15 mouse cellular contexts compared by ENCODE assay signal in genomic region chr5:85571381-85571780, GRCm38 (mm10).
A peak's percentile ranks its signal among the peaks of the same experiment; 100 is the strongest.
DNase-seq lines count a peak whose midpoint lies in the region; ATAC-seq and TF ChIP-seq lines count a peak whose summit lies in the region.
"Had no signal": no experiment of that assay in that cellular context is flagged by ENCODE, and none has a peak within 500 bp of the region (broad histone marks: within the 10 kb centered on the region; RNA-seq: fewer than 3 reads in every experiment).

No protein-coding gene starts in this region.

- H3K9me3 ChIP-seq in forebrain, postnatal 0 days (ENCODE audit: low read length): no peaks in the 10 kb centered on the region
- H3K9me3 ChIP-seq: embryonic facial prominence, embryonic 15.5 days; limb, embryonic 12.5 days; lung, embryonic 15.5 days had no signal

- peak overlapping the region; percentile 57 for H3K27ac ChIP-seq in forebrain, postnatal 0 days (ENCODE audit: low read depth, low read length)
- H3K27ac ChIP-seq: embryonic facial prominence, embryonic 15.5 days; kidney, postnatal 0 days; limb, embryonic 12.5 days had no signal

- no peaks in the 10 kb centered on the region for H3K27me3 ChIP-seq in forebrain, postnatal 0 days (ENCODE audit: insufficient read depth, low read length)
- H3K27me3 ChIP-seq: CH12.LX; embryonic facial prominence, embryonic 15.5 days; limb, embryonic 12.5 days; lung, embryonic 15.5 days had no signal

- H3K36me3 ChIP-seq in forebrain, postnatal 0 days (ENCODE audit: insufficient read depth): no peaks in the 10 kb centered on the region
- H3K36me3 ChIP-seq: embryonic facial prominence, embryonic 15.5 days; limb, embryonic 12.5 days; lung, embryonic 15.5 days had no signal

- ATAC-seq in forebrain, postnatal 0 days: peak; percentile 76
- no peak for ATAC-seq in frontal cortex, adult (ENCODE audit: low TSS enrichment)

- intact Hi-C loops in left cerebral cortex, postnatal 25 days (cut with DNase I): no loop called here

- no peak overlapping the region for H3K9ac ChIP-seq in forebrain, postnatal 0 days
- H3K9ac ChIP-seq: embryonic facial prominence, embryonic 15.5 days; limb, embryonic 12.5 days; lung, embryonic 15.5 days had no signal

- H3K4me3 ChIP-seq in forebrain, postnatal 0 days (ENCODE audit: low read depth, low read length): no peak overlapping the region
- H3K4me3 ChIP-seq: embryonic facial prominence, embryonic 15.5 days; limb, embryonic 12.5 days; lung, embryonic 15.5 days had no signal

- DNase-seq in left cerebral cortex, postnatal 25 days (ENCODE audit: low spot score in 2 of 2): peak; percentile 5
- no peak for DNase-seq in left cerebral cortex, adult 18-20 months (ENCODE audit: low spot score in 2 of 2)
- peak; percentile 73 for DNase-seq in Muller cell, postnatal 12 days (ENCODE audit: inconsistent ontology term)
- DNase-seq in cerebellum, adult 11 months: peak; percentile 32
- DNase-seq in forebrain, postnatal 0 days: peak; percentile 62
- no peak for DNase-seq in adrenal gland, postnatal 25 days
- DNase-seq in ovary, postnatal 10 days (ENCODE audit: low spot score): no peak
- DNase-seq: gastrocnemius, postnatal 10 days; heart, postnatal 10 days had no signal

- 26% methylated on average over 3 of the region's 3 CpGs for WGBS in forebrain, postnatal 0 days

- TF ChIP-seq CTCF in forebrain, postnatal 0 days (IDR thresholded peaks at IDR 0.05; ENCODE audit: low read depth): no peak

- peaks cover 6% of the 10 kb centered on the region for H3K4me1 ChIP-seq in forebrain, postnatal 0 days (ENCODE audit: insufficient read depth)
- H3K4me1 ChIP-seq: embryonic facial prominence, embryonic 15.5 days; limb, embryonic 12.5 days; lung, embryonic 15.5 days had no signal

- H3K4me2 ChIP-seq in forebrain, postnatal 0 days (ENCODE audit: low read depth): peak overlapping the region; percentile 21
- H3K4me2 ChIP-seq: embryonic facial prominence, embryonic 15.5 days; limb, embryonic 12.5 days; lung, embryonic 15.5 days had no signal

Comparison
In these comparisons a context has a peak if more than half of its experiments do, and no peak if none do; other contexts are left out.
1. DNase-seq: peak in left cerebral cortex, postnatal 25 days (2 of 2), Muller cell, postnatal 12 days (single experiment), cerebellum, adult 11 months (single experiment) and forebrain, postnatal 0 days (single experiment); none in left cerebral cortex, adult 18-20 months (0 of 2), adrenal gland, postnatal 25 days (single experiment) and ovary, postnatal 10 days (single experiment).